Mouse (Mus musculus) embryonic facial prominence, embryonic 11.5 days (tissue): ENCODE measurements at regions not wholly inside any gene's neighbourhood (a gene's known extent, or its start where the extent isn't known, plus 50 kb on each side); places are given as distances from the start of the nearest gene placed in this dataset.
A peak's percentile ranks its signal among the peaks of the same experiment; 100 is the strongest.

Source experiments
- ATAC-seq: fragments of 200-750 bp; cut with Nextera tagmentation; replicated peaks from 2 replicates; pipeline ENCODE4 v1.8.0; 2017; ENCODE audit warnings: low read depth; ENCODE audit not compliant: insufficient number of reproducible peaks, low FRiP score, low TSS enrichment
- DNase-seq: peaks from one replicate; pipeline ENCODE4 v3.0.0-alpha.2; 2015; ENCODE audit warnings: low spot score
- H3K27ac ChIP-seq: fragments of 300-500 bp; sonication (generic); replicated peaks from 2 replicates; pipeline ENCODE4 v1.5.1; 2014; ENCODE audit warnings: mild to moderate bottlenecking, low read depth, low read length, control low read depth
- H3K27me3 ChIP-seq: fragments of 300-500 bp; sonication (generic); 2 replicates; pipeline ENCODE4 v1.6.1; 2014; ENCODE audit warnings: mild to moderate bottlenecking, low read length, moderate library complexity, mixed read lengths; ENCODE audit not compliant: control insufficient read depth, insufficient read depth
- H3K36me3 ChIP-seq: fragments of 300-500 bp; sonication (generic); replicated peaks from 2 replicates; pipeline ENCODE4 v1.6.1; 2014; ENCODE audit warnings: low read depth, mild to moderate bottlenecking, low read length, moderate library complexity, mixed read lengths; ENCODE audit not compliant: control insufficient read depth, insufficient read depth
- H3K4me1 ChIP-seq: fragments of 300-500 bp; sonication (generic); 2 replicates; pipeline ENCODE4 v1.6.1; 2014; ENCODE audit warnings: low read length, mixed read lengths; ENCODE audit not compliant: control insufficient read depth, insufficient read depth
- H3K4me2 ChIP-seq: fragments of 300-500 bp; sonication (generic); 2 replicates; pipeline ENCODE4 v1.6.1; 2014; ENCODE audit warnings: low read depth, mild to moderate bottlenecking, control low read depth, low read length, moderate library complexity
- H3K4me3 ChIP-seq: fragments of 300-500 bp; sonication (generic); 2 replicates; pipeline ENCODE4 v1.5.1; 2014; ENCODE audit warnings: low read depth, low read length, control low read depth
- H3K9ac ChIP-seq: fragments of 300-500 bp; sonication (generic); replicated peaks from 2 replicates; pipeline ENCODE4 v1.6.1; 2014; ENCODE audit warnings: mild to moderate bottlenecking, control low read depth, low read length
- H3K9me3 ChIP-seq: fragments of 300-500 bp; sonication (generic); replicated peaks from 2 replicates; pipeline ENCODE4 v1.6.1; 2016; ENCODE audit warnings: mild to moderate bottlenecking, low read length, inconsistent platforms, mixed read lengths; ENCODE audit not compliant: control insufficient read depth
- WGBS: fragments of 180-500 bp; shearing (Covaris S2); extraction: QIAGEN DNeasy Blood & Tissue Kit; methylation state at CpG from one replicate; pipeline ENCODE4 v1.1.7; 2014; 5-methylcytosine and 5-hydroxymethylcytosine counted together

GRCm38 (mm10) chr13:102148039-102148438, 380.0 kb upstream of the Pik3r1 start:
- H3K4me3 ChIP-seq, result no peak overlapping the region
- 92% methylated on average over 2 of the region's 2 CpGs for WGBS
- H3K4me2 ChIP-seq, result no peak overlapping the region

DNA sequence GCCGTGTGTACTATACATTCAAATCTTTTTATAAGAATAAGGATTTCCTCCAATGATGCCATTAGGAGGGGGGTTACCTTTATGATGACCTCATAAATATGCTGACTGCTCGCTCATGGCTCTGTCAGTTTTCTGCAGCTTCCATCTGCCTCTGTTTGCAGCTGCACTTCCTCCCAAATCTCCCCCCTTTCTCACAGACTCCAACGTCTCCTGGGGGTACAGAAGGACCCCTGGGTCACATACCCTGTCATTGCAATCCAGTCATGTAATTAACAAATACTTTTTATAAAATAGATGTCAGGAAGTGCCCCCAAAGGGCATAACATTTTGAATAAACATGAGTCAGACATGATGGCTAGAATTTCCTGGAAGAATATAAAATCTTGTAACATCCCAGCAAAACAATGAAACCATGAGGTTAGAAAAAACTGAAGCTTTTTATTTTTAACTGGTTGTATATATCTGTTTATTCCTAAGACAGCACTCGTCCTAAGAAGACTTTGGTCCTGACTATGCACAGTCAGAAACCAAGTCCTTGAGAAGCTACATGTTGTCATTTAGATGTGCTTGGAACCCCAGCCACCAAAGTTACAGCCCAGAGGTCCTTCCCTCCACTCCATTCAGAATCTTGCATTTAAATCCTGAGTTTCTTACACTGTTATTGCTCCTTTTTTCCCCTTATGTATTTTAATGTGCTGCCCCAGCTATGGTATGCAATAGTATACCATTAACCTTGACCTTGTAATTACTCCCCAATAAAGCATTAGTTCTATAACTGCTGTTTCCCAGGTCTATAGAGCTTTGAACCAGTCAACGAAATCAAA, 386.0 kb upstream of the Pik3r1 start:
- H3K36me3 ChIP-seq, result no peaks in the 10 kb centered on the region
- H3K4me1 ChIP-seq, result no peaks in the 10 kb centered on the region
- H3K9me3 ChIP-seq, result no peaks in the 10 kb centered on the region
- H3K4me2 ChIP-seq, result no peak overlapping the region
- ATAC-seq (no peak), DNase-seq (peak; percentile 26)
- no peak overlapping the region for H3K4me3 ChIP-seq
- H3K27me3 ChIP-seq, result no peaks in the 10 kb centered on the region
- H3K9ac ChIP-seq, result no peak overlapping the region
- H3K27ac ChIP-seq, result no peak overlapping the region
- 35% methylated on average over 5 of the region's 5 CpGs for WGBS

More at GRCm38 (mm10) chr13:102148039-102148438, 380.0 kb upstream of the Pik3r1 start:
- DNase-seq (no peak), ATAC-seq (no peak)
- Histone ChIP-seq H3K27ac (no peak overlapping the region), H3K27me3 (no peaks in the 10 kb centered on the region), H3K9ac (no peak overlapping the region), H3K9me3 (no peaks in the 10 kb centered on the region), H3K4me1 (no peaks in the 10 kb centered on the region), H3K36me3 (no peaks in the 10 kb centered on the region)

DNA sequence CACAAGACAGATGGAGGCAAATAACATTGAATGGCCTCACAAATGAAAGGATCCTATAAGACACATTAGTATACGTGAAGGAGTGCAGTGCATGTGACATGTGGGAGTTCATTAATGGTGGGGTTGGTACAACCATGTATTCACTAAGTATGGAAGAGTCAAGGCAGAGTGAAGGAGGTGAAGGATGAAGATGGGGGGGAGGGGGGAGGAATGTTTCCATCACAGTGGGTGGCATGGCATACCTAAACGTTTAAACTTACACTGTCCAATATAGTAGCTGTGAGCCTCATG, 386.5 kb upstream of the Pik3r1 start:
- Histone ChIP-seq H3K9me3 (no peaks in the 10 kb centered on the region), H3K4me1 (no peaks in the 10 kb centered on the region), H3K27me3 (no peaks in the 10 kb centered on the region), H3K27ac (no peak overlapping the region), H3K9ac (no peak overlapping the region), H3K4me2 (no peak overlapping the region), H3K4me3 (no peak overlapping the region), H3K36me3 (no peaks in the 10 kb centered on the region)
- ATAC-seq (no peak), DNase-seq (no peak)
- 38% methylated on average over 2 of the region's 2 CpGs for WGBS

GRCm38 (mm10) chr13:102157369-102158130, 389.5 kb upstream of the Pik3r1 start:
- WGBS, result 75% methylated on average over 6 of the region's 6 CpGs
- Histone ChIP-seq H3K4me2 (no peak overlapping the region), H3K27ac (no peak overlapping the region), H3K4me3 (no peak overlapping the region), H3K9ac (no peak overlapping the region), H3K9me3 (no peaks in the 10 kb centered on the region), H3K27me3 (no peaks in the 10 kb centered on the region), H3K4me1 (no peaks in the 10 kb centered on the region), H3K36me3 (no peaks in the 10 kb centered on the region)
- ATAC-seq, result no peak
- no peak for DNase-seq

- no peaks in the 10 kb centered on the region for H3K27me3 ChIP-seq
- no peak overlapping the region for H3K4me3 ChIP-seq
- no peak overlapping the region for H3K4me2 ChIP-seq
- no peak for ATAC-seq
- no peaks in the 10 kb centered on the region for H3K4me1 ChIP-seq
- WGBS, result 81% methylated on average over 9 of the region's 9 CpGs
- no peaks in the 10 kb centered on the region for H3K9me3 ChIP-seq
- H3K27ac ChIP-seq, result no peak overlapping the region
- H3K9ac ChIP-seq, result no peak overlapping the region
- DNase-seq, result no peak
- no peaks in the 10 kb centered on the region for H3K36me3 ChIP-seq
These were observed 405.6 kb upstream of the Pik3r1 start for GRCm38 (mm10) chr13:102173382-102174234.

DNA sequence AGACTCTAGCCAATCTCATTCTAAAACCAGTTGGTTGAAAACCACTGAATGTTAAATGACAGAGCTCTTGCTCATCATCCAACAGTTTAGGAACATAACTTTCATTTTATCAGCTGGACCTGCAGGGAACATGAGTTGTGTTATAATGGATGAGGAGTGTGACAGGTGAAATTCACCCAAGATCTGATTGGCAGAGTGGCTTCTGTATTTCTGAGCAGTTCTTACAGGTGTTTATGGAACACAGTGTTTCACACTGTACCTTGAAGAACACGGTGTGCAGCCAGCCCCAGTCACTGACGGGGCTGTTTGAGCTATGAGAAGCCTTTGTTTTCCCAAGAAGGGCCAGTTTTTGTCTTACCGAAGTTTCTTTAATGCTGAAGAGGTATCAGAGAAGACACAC, 406.4 kb upstream of the Pik3r1 start:
- 80% methylated on average over 3 of the region's 3 CpGs for WGBS
- Histone ChIP-seq H3K4me1 (no peaks in the 10 kb centered on the region), H3K9me3 (no peaks in the 10 kb centered on the region), H3K9ac (no peak overlapping the region), H3K27me3 (no peaks in the 10 kb centered on the region), H3K36me3 (no peaks in the 10 kb centered on the region), H3K4me2 (no peak overlapping the region), H3K27ac (no peak overlapping the region), H3K4me3 (no peak overlapping the region)
- no peak for ATAC-seq
- no peak for DNase-seq

DNA sequence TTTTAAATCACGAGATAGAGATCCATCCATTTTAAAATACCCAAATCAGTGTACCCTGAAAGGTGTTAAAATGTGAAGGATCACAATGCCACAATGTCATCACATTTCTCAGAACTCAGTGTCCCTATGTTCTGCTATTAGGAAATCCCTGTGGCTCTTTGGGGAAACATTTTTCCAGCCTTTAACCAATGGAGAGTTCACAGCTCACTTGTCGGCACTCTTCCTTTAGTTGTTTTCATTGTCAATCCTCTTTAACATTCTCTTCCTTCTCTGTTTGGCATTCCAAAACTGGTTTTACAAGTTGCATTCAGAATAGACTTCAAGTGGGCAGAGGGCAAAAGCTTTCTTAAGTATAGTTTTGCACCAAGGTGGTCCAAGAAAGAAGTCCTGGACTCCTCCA, 406.9 kb upstream of the Pik3r1 start:
- no peak overlapping the region for H3K4me2 ChIP-seq

More for the DNA sequence above, 406.9 kb upstream of the Pik3r1 start:
- no peaks in the 10 kb centered on the region for H3K4me1 ChIP-seq
- ATAC-seq (no peak), DNase-seq (no peak)
- no peaks in the 10 kb centered on the region for H3K9me3 ChIP-seq
- H3K36me3 ChIP-seq, result no peaks in the 10 kb centered on the region
- no peaks in the 10 kb centered on the region for H3K27me3 ChIP-seq
- H3K9ac ChIP-seq, result no peak overlapping the region
- H3K4me3 ChIP-seq, result no peak overlapping the region
- H3K27ac ChIP-seq, result no peak overlapping the region
- 80% methylated on average over 2 of the region's 2 CpGs for WGBS
